Mouse (Mus musculus) liver, adult 2 months (tissue): ENCODE results near the gene Gm10300. TPM values are rescaled to one million over a fixed set of nuclear protein-coding genes. Genes with fewer than 3 reads are reported as not detected.
A peak's percentile ranks its signal among the peaks of the same experiment; 100 is the strongest.

ENCODE experiments used
- DNase-seq: peaks from one replicate; pipeline ENCODE4 v3.0.0-alpha.2; 2011; ENCODE audit warnings: low read depth, low spot score; ENCODE audit errors: extremely low read depth
- H3K27ac ChIP-seq: fragments of 200-500 bp; replicated peaks from 2 replicates; pipeline ENCODE4 v1.5.1; 2012; ENCODE audit warnings: low read depth, mild to moderate bottlenecking, control low read depth, inconsistent platforms, low read length; ENCODE audit not compliant: insufficient read depth
- H3K27me3 ChIP-seq: fragments of 200-500 bp; 2 replicates; pipeline ENCODE4 v1.6.1; 2012; ENCODE audit warnings: mild to moderate bottlenecking, moderate library complexity, low read length, inconsistent platforms; ENCODE audit not compliant: control insufficient read depth, insufficient read depth
- H3K36me3 ChIP-seq: fragments of 200-500 bp; 2 replicates; pipeline ENCODE4 v1.6.1; 2012; ENCODE audit warnings: low read length, inconsistent platforms; ENCODE audit not compliant: control insufficient read depth, insufficient read depth
- H3K4me1 ChIP-seq: fragments of 200-500 bp; 2 replicates; pipeline ENCODE4 v1.6.1; 2011; ENCODE audit warnings: low read length; ENCODE audit not compliant: control insufficient read depth, insufficient read depth
- H3K4me3 ChIP-seq: fragments of 200-500 bp; 2 replicates; pipeline ENCODE4 v1.5.1; 2011; ENCODE audit warnings: low read depth, mild to moderate bottlenecking, control low read depth, low read length, moderate library complexity; ENCODE audit not compliant: insufficient read depth
- H3K79me2 ChIP-seq: fragments of 200-500 bp; 2 replicates; pipeline ENCODE4 v1.6.1; 2012; ENCODE audit warnings: inconsistent platforms, mild to moderate bottlenecking, low read length, moderate library complexity; ENCODE audit not compliant: control insufficient read depth, insufficient read depth
- H3K9ac ChIP-seq: fragments of 200-500 bp; 2 replicates; pipeline ENCODE4 v1.6.1; 2012; ENCODE audit warnings: low read depth, mild to moderate bottlenecking, control low read depth, inconsistent platforms, low read length
- CTCF ChIP-seq: fragments of 200-500 bp; IDR thresholded peaks from 2 replicates; pipeline ENCODE4 v1.5.1; 2011; ENCODE audit warnings: low read depth, low read length, control low read depth
- POLR2A ChIP-seq: fragments of 200-500 bp; IDR thresholded peaks from 2 replicates; pipeline ENCODE4 v1.6.1; 2011; ENCODE audit warnings: low read length, control low read depth; ENCODE audit not compliant: insufficient read depth; ENCODE audit errors: extremely low read depth
- WGBS: fragments of 180-500 bp; shearing (Covaris S2); methylation state at CpG from one replicate; pipeline ENCODE4 v1.1.7; 2018; 5-methylcytosine and 5-hydroxymethylcytosine counted together
- polyA plus RNA-seq: library from polyadenylated mRNA; depleted of rRNA; stranded (reverse); fragments of >200 nt; gene quantifications from 2 replicates; pipeline ENCODE4 v1.2.3, GENCODE M21; 2012
- total RNA-seq: library from RNA; depleted of rRNA; stranded (reverse); fragments of >200 nt; gene quantifications from 2 replicates; pipeline ENCODE4 v1.2.3, GENCODE M21; 2014

The Gm10300 gene
- total and polyA plus RNA-seq, 2 experiments = 0.09 to 0.13 TPM

GRCm38 (mm10) chr4:132060040-132060832, 14.3 kb upstream of the Gm10300 start:
- TF ChIP-seq POLR2A = no peak
- no peak for TF ChIP-seq CTCF
- Histone ChIP-seq H3K36me3 (no peaks in the 10 kb centered on the region), H3K9ac (no peak overlapping the region), H3K4me3 (no peak overlapping the region), H3K27ac (peak overlapping the region; percentile 29), H3K4me1 (peaks cover 41% of the 10 kb centered on the region), H3K79me2 (peaks cover 53% of the 10 kb centered on the region), H3K27me3 (no peaks in the 10 kb centered on the region)
- DNase-seq = no peak
- WGBS = 85% methylated on average over 17 of the region's 17 CpGs

- H3K9ac ChIP-seq = no peak overlapping the region
- TF ChIP-seq POLR2A (no peak), CTCF (no peak)
- 33% methylated on average over 8 of the region's 8 CpGs for WGBS
- DNase-seq = no peak
- peaks cover 58% of the 10 kb centered on the region for H3K4me1 ChIP-seq
- H3K27me3 ChIP-seq = no peaks in the 10 kb centered on the region
- H3K4me3 ChIP-seq = no peak overlapping the region
- H3K36me3 ChIP-seq = no peaks in the 10 kb centered on the region
- H3K79me2 ChIP-seq = peaks cover 50% of the 10 kb centered on the region
- H3K27ac ChIP-seq = no peak overlapping the region
These were observed 12.2 kb upstream of the Gm10300 start for GRCm38 (mm10) chr4:132062289-132062688.

GRCm38 (mm10) chr4:132062934-132063884, 11.3 kb upstream of the Gm10300 start:
- DNase-seq = peak; percentile 86
- H3K9ac ChIP-seq = peak overlapping the region; percentile 12; the same call in 1 of the 2 replicates
- peaks cover 51% of the 10 kb centered on the region for H3K79me2 ChIP-seq
- no peaks in the 10 kb centered on the region for H3K27me3 ChIP-seq
- peaks cover 61% of the 10 kb centered on the region for H3K4me1 ChIP-seq
- no peak overlapping the region for H3K4me3 ChIP-seq
- WGBS = 48% methylated on average over 17 of the region's 17 CpGs
- H3K27ac ChIP-seq = peak overlapping the region; percentile 64
- no peak for TF ChIP-seq POLR2A
- no peak for TF ChIP-seq CTCF
- no peaks in the 10 kb centered on the region for H3K36me3 ChIP-seq

GRCm38 (mm10) chr4:132064550-132064949, 9.9 kb upstream of the Gm10300 start:
- no peak overlapping the region for H3K9ac ChIP-seq
- DNase-seq = no peak
- H3K27me3 ChIP-seq = no peaks in the 10 kb centered on the region
- 76% methylated on average over 5 of the region's 5 CpGs for WGBS
- peaks cover 62% of the 10 kb centered on the region for H3K4me1 ChIP-seq
- peaks cover 46% of the 10 kb centered on the region for H3K79me2 ChIP-seq
- no peak for TF ChIP-seq CTCF
- TF ChIP-seq POLR2A = no peak
- H3K4me3 ChIP-seq = no peak overlapping the region
- H3K36me3 ChIP-seq = no peaks in the 10 kb centered on the region
- peak overlapping the region; percentile 12; the same call in 1 of the 2 replicates for H3K27ac ChIP-seq

GRCm38 (mm10) chr4:132065578-132065977, 8.9 kb upstream of the Gm10300 start:
- WGBS = 7% methylated on average over 3 of the region's 3 CpGs
- DNase-seq = no peak
- TF ChIP-seq POLR2A (no peak), CTCF (no peak)
- Histone ChIP-seq H3K4me3 (no peak overlapping the region), H3K27me3 (no peaks in the 10 kb centered on the region), H3K4me1 (peaks cover 62% of the 10 kb centered on the region), H3K79me2 (peaks cover 41% of the 10 kb centered on the region), H3K36me3 (peaks cover 2% of the 10 kb centered on the region; the same call in 1 of the 2 replicates), H3K9ac (peak overlapping the region; percentile 49), H3K27ac (peak overlapping the region; percentile 80)
